Mouse (Mus musculus): ENCODE data around the gene Fam126a. TPM values are rescaled to one million over a fixed set of nuclear protein-coding genes. Genes with fewer than 3 reads are reported as not detected.

Fam126a gene
- total RNA-seq, 2 experiments from 2014 or later = 60.9 to 63.7 TPM

- no peak for DNase-seq (ENCODE audit: low spot score in 2 of 2)
Observed at GRCm38 (mm10) chr5:24041341-24041852, 10.9 kb upstream of the Fam126a start.

GRCm38 (mm10) chr5:24040601-24041000 is 10.1 kb upstream of the Fam126a start:
- no peak for DNase-seq (ENCODE audit: low spot score in 2 of 2)

GRCm38 (mm10) chr5:24039423-24039822 is 8.9 kb upstream of the Fam126a start:
- no peak for DNase-seq (ENCODE audit: low spot score in 2 of 2)

- DNase-seq (ENCODE audit: low spot score in 2 of 2) = no peak
Observed at GRCm38 (mm10) chr5:24038819-24039218, 8.3 kb upstream of the Fam126a start.

- no peak for DNase-seq (ENCODE audit: low spot score in 2 of 2)
Observed at GRCm38 (mm10) chr5:24038190-24038589, 7.7 kb upstream of the Fam126a start.

- no peak for DNase-seq (ENCODE audit: low spot score in 2 of 2)
Observed at GRCm38 (mm10) chr5:24036731-24037130, 6.2 kb upstream of the Fam126a start.

GRCm38 (mm10) chr5:24034970-24035369 is 4.5 kb upstream of the Fam126a start:
- no peak for DNase-seq (ENCODE audit: low spot score in 2 of 2)

GRCm38 (mm10) chr5:24034091-24034490 is 3.6 kb upstream of the Fam126a start:
- no peak for DNase-seq (ENCODE audit: low spot score in 2 of 2)

- peak; percentile 14 to 22 for DNase-seq (ENCODE audit: low spot score in 2 of 2)
Observed at GRCm38 (mm10) chr5:24029946-24030578, 428 bp downstream of the Fam126a start.

GRCm38 (mm10) chr5:24029331-24029771 is 1.1 kb downstream of the Fam126a start:
- DNase-seq (ENCODE audit: low spot score in 2 of 2) = no peak

GRCm38 (mm10) chr5:24024957-24025356 is 5.5 kb downstream of the Fam126a start:
- DNase-seq (ENCODE audit: low spot score in 2 of 2) = no peak

GRCm38 (mm10) chr5:24023226-24023625 is 7.3 kb downstream of the Fam126a start:
- DNase-seq (ENCODE audit: low spot score in 2 of 2) = no peak

- DNase-seq (ENCODE audit: low spot score in 2 of 2) = no peak
Observed at GRCm38 (mm10) chr5:24021683-24022082, 8.8 kb downstream of the Fam126a start.

GRCm38 (mm10) chr5:24020380-24020779 is 10.1 kb downstream of the Fam126a start:
- no peak for DNase-seq (ENCODE audit: low spot score in 2 of 2)

- no peak for DNase-seq (ENCODE audit: low spot score in 2 of 2)
Observed at GRCm38 (mm10) chr5:24019341-24020185, 10.9 kb downstream of the Fam126a start.

- no peak for DNase-seq (ENCODE audit: low spot score in 2 of 2)
Observed at GRCm38 (mm10) chr5:24018621-24019261, 11.7 kb downstream of the Fam126a start.

- DNase-seq (ENCODE audit: low spot score in 2 of 2) = no peak
Observed at GRCm38 (mm10) chr5:24016912-24017311, 13.6 kb downstream of the Fam126a start.

GRCm38 (mm10) chr5:24013338-24014003 is 17.0 kb downstream of the Fam126a start:
- DNase-seq (ENCODE audit: low spot score in 2 of 2) = no peak

- DNase-seq (ENCODE audit: low spot score in 2 of 2) = no peak
Observed at GRCm38 (mm10) chr5:23999083-23999671, 31.3 kb downstream of the Fam126a start.

GRCm38 (mm10) chr5:23995951-23996350 is 34.5 kb downstream of the Fam126a start:
- DNase-seq (ENCODE audit: low spot score in 2 of 2) = no peak

GRCm38 (mm10) chr5:23994929-23995328 is 35.6 kb downstream of the Fam126a start:
- no peak for DNase-seq (ENCODE audit: low spot score in 2 of 2)
